Mouse (Mus musculus) liver, embryonic 15.5 days (tissue): ENCODE results near the gene Hist1h4k. TPM values are rescaled to one million over a fixed set of nuclear protein-coding genes. Genes with fewer than 3 reads are reported as not detected.
A peak's percentile ranks its signal among the peaks of the same experiment; 100 is the strongest.
"Not testable (repeated sequence)": the region's sequence is repeated elsewhere in the genome, so short reads cannot be mapped to it uniquely, and the experiment has no call there.

Experiments used
- ATAC-seq: fragments of 200-750 bp; cut with Nextera tagmentation; 2 replicates; pipeline ENCODE4 v1.8.0; 2017; ENCODE audit warnings: moderate number of reproducible peaks, mild to moderate bottlenecking, moderate library complexity; ENCODE audit not compliant: insufficient read depth
- H3K27ac ChIP-seq: fragments of 300-500 bp; sonication (generic); replicated peaks from 2 replicates; pipeline ENCODE4 v1.5.1; 2015; ENCODE audit warnings: mild to moderate bottlenecking, inconsistent platforms
- H3K27me3 ChIP-seq: fragments of 300-500 bp; sonication (generic); 2 replicates; pipeline ENCODE4 v1.6.1; 2015; ENCODE audit warnings: mild to moderate bottlenecking, inconsistent platforms
- H3K36me3 ChIP-seq: fragments of 300-500 bp; sonication (generic); replicated peaks from 2 replicates; pipeline ENCODE4 v1.6.1; 2015; ENCODE audit warnings: moderate library complexity, mild to moderate bottlenecking, inconsistent platforms
- H3K4me1 ChIP-seq: fragments of 300-500 bp; sonication (generic); replicated peaks from 2 replicates; pipeline ENCODE4 v1.6.1; 2015; ENCODE audit warnings: inconsistent platforms
- H3K4me2 ChIP-seq: fragments of 300-500 bp; sonication (generic); 2 replicates; pipeline ENCODE4 v1.6.1; 2015; ENCODE audit warnings: moderate library complexity, mild to moderate bottlenecking, inconsistent platforms
- H3K4me3 ChIP-seq: fragments of 300-500 bp; sonication (generic); replicated peaks from 2 replicates; pipeline ENCODE4 v1.5.1; 2015; ENCODE audit warnings: mild to moderate bottlenecking, inconsistent platforms
- H3K9ac ChIP-seq: fragments of 300-500 bp; sonication (generic); 2 replicates; pipeline ENCODE4 v1.6.1; 2015; ENCODE audit warnings: moderate library complexity, mild to moderate bottlenecking, inconsistent platforms
- H3K9me3 ChIP-seq: fragments of 300-500 bp; sonication (generic); replicated peaks from 2 replicates; pipeline ENCODE4 v1.6.1; 2016; ENCODE audit warnings: inconsistent platforms
- WGBS: fragments of 180-500 bp; shearing (Covaris S2); methylation state at CpG from one replicate; pipeline ENCODE4 v1.1.7; 2015; ENCODE audit warnings: mixed read lengths; ENCODE audit not compliant: insufficient replicate concordance; 5-methylcytosine and 5-hydroxymethylcytosine counted together
- polyA plus RNA-seq: library from polyadenylated mRNA; unstranded; fragments of >200 nt; fragmentation: Nextera tagmentation; extraction: Ambion mirVana; gene quantifications from 2 replicates; pipeline ENCODE4 v1.2.1, GENCODE M21; 2015

The Hist1h4k gene
- polyA plus RNA-seq = 4.0 and 6.0 TPM in 2 replicates

- H3K27me3 ChIP-seq, H3K9me3 ChIP-seq, H3K36me3 ChIP-seq: not testable (repeated sequence)
- Histone ChIP-seq H3K9ac (peak within 1 kb of the TSS; percentile 79), H3K4me3 (peak within 1 kb of the TSS; percentile 69), H3K4me2 (peak within 1 kb of the TSS; percentile 77), H3K27ac (peak within 1 kb of the TSS; percentile 99), H3K4me1 (peaks cover 44% of the 10 kb centered on the region)
- WGBS = under 1% methylated on average over 45 of the region's 56 CpGs
- peak; percentile 47 for ATAC-seq
These were observed at the start of gene Hist1h4k for GRCm38 (mm10) chr13:21750159-21751017. TSS of gene Hist1h4k (minus strand) at chr13:21750505.

- not testable (repeated sequence) for H3K4me1 ChIP-seq, H3K9me3 ChIP-seq
- ATAC-seq = peak; percentile 58; the same call in 1 of the 2 replicates
These were observed 46.9 kb upstream of the Hist1h4k start for GRCm38 (mm10) chr13:21797163-21797562.

GRCm38 (mm10) chr13:21795584-21795983 is 45.3 kb upstream of the Hist1h4k start:
- no peaks in the 10 kb centered on the region for H3K36me3 ChIP-seq
- no peaks in the 10 kb centered on the region for H3K9me3 ChIP-seq

More at GRCm38 (mm10) chr13:21797163-21797562, 46.9 kb upstream of the Hist1h4k start:
- not testable (repeated sequence) for H3K27ac ChIP-seq, H3K36me3 ChIP-seq, H3K9ac ChIP-seq, H3K4me3 ChIP-seq, H3K27me3 ChIP-seq, H3K4me2 ChIP-seq

GRCm38 (mm10) chr13:21790601-21791283 is 40.4 kb upstream of the Hist1h4k start:
- peaks cover 30% of the 10 kb centered on the region for H3K4me1 ChIP-seq
- H3K27me3 ChIP-seq = no peaks in the 10 kb centered on the region
- H3K9ac ChIP-seq = no peak overlapping the region
- peak overlapping the region; percentile 48 for H3K4me2 ChIP-seq
- no peak for ATAC-seq
- H3K36me3 ChIP-seq = no peaks in the 10 kb centered on the region
- H3K9me3 ChIP-seq = no peaks in the 10 kb centered on the region
- 32% methylated on average over 18 of the region's 18 CpGs for WGBS
- no peak overlapping the region for H3K27ac ChIP-seq
- no peak overlapping the region for H3K4me3 ChIP-seq

More at GRCm38 (mm10) chr13:21795584-21795983, 45.3 kb upstream of the Hist1h4k start:
- no peak overlapping the region for H3K4me3 ChIP-seq
- 78% methylated on average over 7 of the region's 7 CpGs for WGBS
- H3K4me1 ChIP-seq = peaks cover 5% of the 10 kb centered on the region
- ATAC-seq = no peak
- H3K4me2 ChIP-seq = no peak overlapping the region
- no peaks in the 10 kb centered on the region for H3K27me3 ChIP-seq
- H3K9ac ChIP-seq = no peak overlapping the region
- no peak overlapping the region for H3K27ac ChIP-seq

- WGBS = 48% methylated on average over 6 of the region's 6 CpGs
- no peak overlapping the region for H3K9ac ChIP-seq
- H3K4me2 ChIP-seq = 0 out of 2 replicates have a peak overlapping the region, but pooled peaks have one; percentile 2
- peak overlapping the region; percentile 100 for H3K27ac ChIP-seq
- no peaks in the 10 kb centered on the region for H3K9me3 ChIP-seq
- no peaks in the 10 kb centered on the region for H3K27me3 ChIP-seq
- ATAC-seq = no peak
- no peak overlapping the region for H3K4me3 ChIP-seq
- peaks cover 37% of the 10 kb centered on the region for H3K4me1 ChIP-seq
- H3K36me3 ChIP-seq = no peaks in the 10 kb centered on the region
These were observed 39.6 kb upstream of the Hist1h4k start for GRCm38 (mm10) chr13:21789925-21790324.

- peak; percentile 23 for ATAC-seq
- peaks cover 50% of the 10 kb centered on the region for H3K4me1 ChIP-seq
- no peaks in the 10 kb centered on the region for H3K36me3 ChIP-seq
- H3K9ac ChIP-seq = peak overlapping the region; percentile 65
- WGBS = 14% methylated on average over 18 of the region's 21 CpGs
- H3K27ac ChIP-seq = peak overlapping the region; percentile 100
- H3K4me3 ChIP-seq = peak overlapping the region; percentile 50
- peak overlapping the region; percentile 73 for H3K4me2 ChIP-seq
- no peaks in the 10 kb centered on the region for H3K27me3 ChIP-seq
- H3K9me3 ChIP-seq = no peaks in the 10 kb centered on the region
These were observed 37.7 kb upstream of the Hist1h4k start for GRCm38 (mm10) chr13:21787760-21788593.

- not testable (repeated sequence) for H3K9me3 ChIP-seq, H3K27me3 ChIP-seq, H3K36me3 ChIP-seq
- peaks cover 57% of the 10 kb centered on the region for H3K4me1 ChIP-seq
- H3K9ac ChIP-seq = peak within 1 kb of the TSS; percentile 65
- peak; percentile 85 for ATAC-seq
- H3K4me3 ChIP-seq = peak within 1 kb of the TSS; percentile 50
- peak within 1 kb of the TSS; percentile 73 for H3K4me2 ChIP-seq
- peak within 1 kb of the TSS; percentile 100 for H3K27ac ChIP-seq
- WGBS = under 1% methylated on average over 37 of the region's 63 CpGs
These were observed 36.8 kb upstream of the Hist1h4k start, which contains the start of the genes Hist1h2an and Hist1h2bp for GRCm38 (mm10) chr13:21786899-21787629. TSS of gene Hist1h2an (minus strand) at chr13:21787218. TSS of gene Hist1h2bp (plus strand) at chr13:21787461.

GRCm38 (mm10) chr13:21786189-21786898 is 36.0 kb upstream of the Hist1h4k start:
- no peak for ATAC-seq
- peaks cover 61% of the 10 kb centered on the region for H3K4me1 ChIP-seq
- H3K9me3 ChIP-seq = no peaks in the 10 kb centered on the region
- H3K27me3 ChIP-seq = no peaks in the 10 kb centered on the region
- H3K4me2 ChIP-seq = peak overlapping the region; percentile 73
- peak overlapping the region; percentile 100 for H3K27ac ChIP-seq
- peak overlapping the region; percentile 58 for H3K9ac ChIP-seq
- WGBS = 3% methylated on average over 8 of the region's 8 CpGs
- H3K4me3 ChIP-seq = peak overlapping the region; percentile 50
- H3K36me3 ChIP-seq = no peaks in the 10 kb centered on the region

- no peak for ATAC-seq
- Histone ChIP-seq H3K4me1 (peaks cover 60% of the 10 kb centered on the region), H3K4me3 (peak overlapping the region; percentile 53; the same call in 1 of the 2 replicates), H3K9me3 (no peaks in the 10 kb centered on the region), H3K27ac (peak overlapping the region; percentile 100), H3K36me3 (no peaks in the 10 kb centered on the region), H3K4me2 (peak overlapping the region; percentile 73), H3K27me3 (no peaks in the 10 kb centered on the region), H3K9ac (peak overlapping the region; percentile 59)
- 52% methylated on average over 6 of the region's 6 CpGs for WGBS
These were observed 34.0 kb upstream of the Hist1h4k start for GRCm38 (mm10) chr13:21784311-21784710.
